Mouse (Mus musculus): ENCODE results near the gene Gkn1. TPM values are rescaled to one million over a fixed set of nuclear protein-coding genes. Genes with fewer than 3 reads are reported as not detected.

The Gkn1 gene
- not detected for polyA plus RNA-seq (2017; shearing (Covaris generic))

DNA sequence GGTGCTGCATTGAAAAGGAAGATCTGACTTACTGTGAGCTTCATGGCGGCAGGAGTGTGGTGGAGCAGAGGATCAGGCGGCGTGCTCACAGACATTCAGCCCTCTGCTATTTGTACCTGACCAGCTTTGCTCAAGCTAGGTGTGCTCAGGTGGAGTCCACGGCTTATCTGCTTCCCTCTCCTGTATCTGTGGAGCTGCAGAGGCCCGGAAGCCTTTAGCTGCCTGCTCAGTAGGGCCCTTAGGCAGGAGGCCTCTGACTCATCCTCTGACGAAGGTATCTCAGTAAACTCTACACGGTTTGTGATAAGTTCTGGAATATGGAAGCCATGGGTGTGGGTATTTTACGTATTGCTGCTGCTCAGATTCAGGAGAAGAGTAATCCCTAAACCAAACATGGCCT, at the start of gene Gkn1:
Gene Gkn1 (minus strand): TSS at position 114 of the 400 bp plus-strand sequence.

DNA sequence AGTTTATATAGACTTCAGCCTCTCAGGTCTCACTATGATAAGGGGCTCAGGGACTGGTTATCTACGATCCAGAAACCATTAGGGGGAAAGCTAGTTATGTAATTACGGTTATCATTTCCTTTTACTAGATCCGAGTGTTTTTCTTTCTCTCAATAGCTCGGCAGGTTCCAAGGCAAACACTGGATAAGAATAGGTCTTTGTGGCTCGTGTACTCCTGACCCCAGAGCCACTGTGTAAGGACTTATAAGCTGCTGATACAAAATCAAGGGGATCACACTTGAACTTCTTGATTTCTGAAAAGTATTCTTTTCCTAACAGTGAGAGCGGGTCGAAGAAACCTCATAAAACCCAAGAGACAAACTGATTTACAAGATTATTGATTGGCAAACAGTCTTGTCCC, 38.1 kb upstream of the Gkn1 start, which contains the start of gene Gkn3:
Gene Gkn3 (minus strand): TSS at position 59 of the 400 bp plus-strand sequence.

DNA sequence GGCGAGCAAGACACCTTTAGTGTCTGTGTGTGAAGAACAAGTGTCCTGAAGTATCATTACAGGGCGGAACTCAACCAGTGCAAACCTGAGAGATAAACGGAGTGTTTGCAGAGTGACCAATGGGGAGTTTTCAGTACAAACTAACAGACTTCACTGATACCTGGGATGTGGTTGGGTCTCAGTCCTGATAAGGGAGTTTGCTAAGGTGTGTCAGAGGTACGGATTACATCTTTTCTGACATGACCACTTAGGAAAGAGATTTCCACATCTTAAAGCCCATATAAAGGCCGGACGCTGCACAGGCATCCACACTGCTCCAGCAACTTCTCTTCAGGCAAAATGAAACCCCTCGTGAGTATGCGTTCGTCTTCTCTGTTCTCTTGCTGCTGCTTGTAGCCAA, 22.3 kb upstream of the Gkn1 start, which contains the start of gene Gkn2:
Gene Gkn2 (plus strand): TSS at position 301 of the 400 bp plus-strand sequence.

DNA sequence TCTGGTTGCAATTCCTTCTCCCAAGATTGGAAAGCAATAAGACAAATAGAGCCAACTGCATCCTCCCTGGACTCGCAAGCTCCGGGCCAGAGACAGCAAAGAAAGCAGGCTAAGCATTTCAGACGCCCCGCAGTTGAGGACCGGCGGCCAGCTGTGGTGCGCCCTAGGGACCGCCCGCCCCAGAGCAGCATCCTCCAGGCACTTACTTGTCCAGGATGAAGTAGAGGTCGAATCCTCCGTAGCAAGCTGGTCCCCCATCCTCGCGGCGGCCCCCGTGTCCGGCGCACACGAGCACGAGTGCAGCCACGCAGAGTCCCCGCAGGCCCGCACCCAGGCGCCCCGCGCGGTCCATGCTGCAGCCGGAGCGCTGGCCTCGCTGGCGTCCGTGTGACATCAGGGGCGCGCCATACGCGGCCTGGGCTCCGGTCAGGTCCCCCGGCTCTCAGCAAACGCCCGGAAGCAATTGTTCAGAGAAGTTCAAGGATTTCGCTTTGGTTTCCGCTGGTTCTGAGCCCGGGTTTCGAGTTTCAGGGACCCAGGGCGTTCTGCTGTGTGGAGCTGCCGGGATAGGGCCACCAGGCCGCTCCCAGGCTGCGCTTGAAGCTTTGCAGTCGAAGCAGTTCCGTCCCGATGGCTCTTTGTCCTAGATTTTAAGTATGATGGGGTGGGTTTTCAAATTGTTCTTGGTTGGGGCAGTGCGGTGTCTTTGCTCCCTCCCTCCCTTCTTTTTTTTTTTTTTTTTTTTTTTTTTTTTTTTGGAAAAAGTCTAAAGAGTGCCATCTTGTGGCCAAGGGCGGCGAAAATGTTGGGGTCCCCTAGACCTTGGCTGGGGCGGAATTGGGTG, 15.4 kb downstream of the Gkn1 start, which contains the start of gene Antxr1:
Gene Antxr1 (minus strand): TSS at position 731 of the 844 bp plus-strand sequence.

Other genes with a start within 250 kb of the Gkn1 start
- gene D6Ertd527e, start 246.2 kb downstream of the Gkn1 start, polyA plus RNA-seq (2017; shearing (Covaris generic)), result 0.17 TPM
- gene Antxr1, start 15.1 kb downstream of the Gkn1 start, polyA plus RNA-seq (2017; shearing (Covaris generic)), result 0.17 TPM
- not detected for gene Gkn2, start 22.4 kb upstream of the Gkn1 start, polyA plus RNA-seq (2017; shearing (Covaris generic))
- not detected for gene Gkn3, start 38.0 kb upstream of the Gkn1 start, polyA plus RNA-seq (2017; shearing (Covaris generic))
- not detected for gene Bmp10, start 78.1 kb upstream of the Gkn1 start, polyA plus RNA-seq (2017; shearing (Covaris generic))
- gene Arhgap25, start 182.3 kb upstream of the Gkn1 start, polyA plus RNA-seq (2017; shearing (Covaris generic)), result 107 TPM
- gene Prokr1, start 239.8 kb upstream of the Gkn1 start, polyA plus RNA-seq (2017; shearing (Covaris generic)), result 0.46 TPM

All from effector memory CD4-positive, alpha-beta T cell, adult 5 months (primary cell).